Mouse (Mus musculus): Measurements from ENCODE around the gene 7530416G11Rik. TPM values are rescaled to one million over a fixed set of nuclear protein-coding genes. Genes with fewer than 3 reads are reported as not detected.
A peak's percentile ranks its signal among the peaks of the same experiment; 100 is the strongest.

The 7530416G11Rik gene
- polyA plus RNA-seq, 1 experiment from 2014 or later, result not detected

GRCm38 (mm10) chr15:85497548-85497947, 5.5 kb downstream of the 7530416G11Rik start:
- no peaks in the 10 kb centered on the region for H3K9me3 ChIP-seq (replicated peaks; ENCODE audit: control insufficient read depth, low read length, poor library complexity, severe bottlenecking)
- 80% methylated on average over 4 of the region's 4 CpGs for WGBS
- no peaks in the 10 kb centered on the region for H3K27me3 ChIP-seq (ENCODE audit: control insufficient read depth, insufficient read depth, low read depth, low read length)
- H3K4me3 ChIP-seq (ENCODE audit: low read depth, low read length), result no peak overlapping the region
- no peak overlapping the region for H3K9ac ChIP-seq (ENCODE audit: low read depth, low read length)
- H3K36me3 ChIP-seq (ENCODE audit: control insufficient read depth, insufficient read depth, low read length), result no peaks in the 10 kb centered on the region
- H3K4me1 ChIP-seq (ENCODE audit: control insufficient read depth, insufficient read depth, low read length), result peaks cover 10% of the 10 kb centered on the region
- no peak for ATAC-seq
- H3K27ac ChIP-seq (ENCODE audit: low read length), result no peak overlapping the region
- H3K4me2 ChIP-seq (ENCODE audit: low read length), result no peak overlapping the region

- H3K9me3 ChIP-seq (replicated peaks; ENCODE audit: control insufficient read depth, low read length, poor library complexity, severe bottlenecking), result no peaks in the 10 kb centered on the region
- no peak overlapping the region for H3K4me2 ChIP-seq (ENCODE audit: low read length)
- H3K27ac ChIP-seq (ENCODE audit: low read length), result peak overlapping the region; percentile 35; the same call in 1 of the 2 replicates
- no peak overlapping the region for H3K4me3 ChIP-seq (ENCODE audit: low read depth, low read length)
- H3K9ac ChIP-seq (ENCODE audit: low read depth, low read length), result no peak overlapping the region
- ATAC-seq, result peak; percentile 74; the same call in 1 of the 2 replicates
- no peaks in the 10 kb centered on the region for H3K27me3 ChIP-seq (ENCODE audit: control insufficient read depth, insufficient read depth, low read depth, low read length)
- WGBS, result 6% methylated on average over 11 of the region's 11 CpGs
- H3K4me1 ChIP-seq (ENCODE audit: control insufficient read depth, insufficient read depth, low read length), result peaks cover 15% of the 10 kb centered on the region
- no peaks in the 10 kb centered on the region for H3K36me3 ChIP-seq (ENCODE audit: control insufficient read depth, insufficient read depth, low read length)
Observed at GRCm38 (mm10) chr15:85494163-85494621, 8.8 kb downstream of the 7530416G11Rik start.

- no peak for ATAC-seq
- WGBS, result 36% methylated on average over 7 of the region's 7 CpGs
- peaks cover 4% of the 10 kb centered on the region for H3K9me3 ChIP-seq (replicated peaks; ENCODE audit: control insufficient read depth, low read length, poor library complexity, severe bottlenecking)
- no peak overlapping the region for H3K4me2 ChIP-seq (ENCODE audit: low read length)
- H3K4me3 ChIP-seq (ENCODE audit: low read depth, low read length), result no peak overlapping the region
- no peak overlapping the region for H3K27ac ChIP-seq (ENCODE audit: low read length)
- H3K36me3 ChIP-seq (ENCODE audit: control insufficient read depth, insufficient read depth, low read length), result no peaks in the 10 kb centered on the region
- H3K9ac ChIP-seq (ENCODE audit: low read depth, low read length), result no peak overlapping the region
- H3K27me3 ChIP-seq (ENCODE audit: control insufficient read depth, insufficient read depth, low read depth, low read length), result no peaks in the 10 kb centered on the region
- H3K4me1 ChIP-seq (ENCODE audit: control insufficient read depth, insufficient read depth, low read length), result peaks cover 15% of the 10 kb centered on the region
Observed at GRCm38 (mm10) chr15:85489751-85490150, 13.3 kb downstream of the 7530416G11Rik start.

GRCm38 (mm10) chr15:85488900-85489299, 14.1 kb downstream of the 7530416G11Rik start:
- peaks cover 7% of the 10 kb centered on the region for H3K4me1 ChIP-seq (ENCODE audit: control insufficient read depth, insufficient read depth, low read length)
- peaks cover 4% of the 10 kb centered on the region for H3K9me3 ChIP-seq (replicated peaks; ENCODE audit: control insufficient read depth, low read length, poor library complexity, severe bottlenecking)
- 75% methylated on average over 10 of the region's 10 CpGs for WGBS
- no peak overlapping the region for H3K27ac ChIP-seq (ENCODE audit: low read length)
- no peak overlapping the region for H3K4me2 ChIP-seq (ENCODE audit: low read length)
- H3K4me3 ChIP-seq (ENCODE audit: low read depth, low read length), result no peak overlapping the region
- H3K27me3 ChIP-seq (ENCODE audit: control insufficient read depth, insufficient read depth, low read depth, low read length), result no peaks in the 10 kb centered on the region
- no peak for ATAC-seq
- H3K9ac ChIP-seq (ENCODE audit: low read depth, low read length), result no peak overlapping the region
- no peaks in the 10 kb centered on the region for H3K36me3 ChIP-seq (ENCODE audit: control insufficient read depth, insufficient read depth, low read length)

GRCm38 (mm10) chr15:85480630-85481029, 22.4 kb downstream of the 7530416G11Rik start:
- H3K9me3 ChIP-seq (replicated peaks; ENCODE audit: control insufficient read depth, low read length, poor library complexity, severe bottlenecking), result 0 out of 2 replicates have a peak, but pooled peaks cover 2% of the 10 kb centered on the region
- H3K4me1 ChIP-seq (ENCODE audit: control insufficient read depth, insufficient read depth, low read length), result peaks cover 3% of the 10 kb centered on the region; the same call in 1 of the 2 replicates
- peak; percentile 56 for ATAC-seq
- H3K36me3 ChIP-seq (ENCODE audit: control insufficient read depth, insufficient read depth, low read length), result no peaks in the 10 kb centered on the region; the same call in 1 of the 2 replicates
- H3K27ac ChIP-seq (ENCODE audit: low read length), result no peak overlapping the region
- 32% methylated on average over 3 of the region's 3 CpGs for WGBS
- H3K4me3 ChIP-seq (ENCODE audit: low read depth, low read length), result no peak overlapping the region
- H3K9ac ChIP-seq (ENCODE audit: low read depth, low read length), result peak overlapping the region; percentile 1; the same call in 1 of the 2 replicates
- no peak overlapping the region for H3K4me2 ChIP-seq (ENCODE audit: low read length)
- H3K27me3 ChIP-seq (ENCODE audit: control insufficient read depth, insufficient read depth, low read depth, low read length), result no peaks in the 10 kb centered on the region; the same call in 1 of the 2 replicates

DNA sequence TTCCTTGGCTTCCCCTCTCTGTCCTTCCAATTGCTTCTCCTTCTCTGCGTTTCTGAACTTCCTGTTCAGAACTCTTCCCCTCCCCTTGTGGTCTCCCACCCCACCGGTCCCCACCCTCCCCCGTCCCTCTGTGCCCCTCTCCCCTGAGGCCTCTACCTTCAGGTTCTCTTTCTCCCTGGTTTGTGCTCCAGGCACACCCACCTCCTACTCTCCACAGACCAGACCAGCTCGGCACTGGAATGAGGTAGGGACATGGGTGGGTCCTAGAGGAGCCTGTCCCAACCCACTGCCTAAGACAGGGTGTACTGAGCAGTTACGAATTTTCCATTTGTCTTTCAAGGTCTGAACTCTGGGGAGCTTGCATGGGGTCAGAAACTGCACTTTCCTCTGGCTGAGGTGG, 23.1 kb downstream of the 7530416G11Rik start:
- Histone ChIP-seq H3K27me3 (ENCODE audit: control insufficient read depth, insufficient read depth, low read depth, low read length) (no peaks in the 10 kb centered on the region; the same call in 1 of the 2 replicates), H3K4me2 (ENCODE audit: low read length) (no peak overlapping the region), H3K9me3 (replicated peaks; ENCODE audit: control insufficient read depth, low read length, poor library complexity, severe bottlenecking) (0 out of 2 replicates have a peak, but pooled peaks cover 2% of the 10 kb centered on the region), H3K9ac (ENCODE audit: low read depth, low read length) (no peak overlapping the region), H3K36me3 (ENCODE audit: control insufficient read depth, insufficient read depth, low read length) (no peaks in the 10 kb centered on the region; the same call in 1 of the 2 replicates), H3K4me3 (ENCODE audit: low read depth, low read length) (no peak overlapping the region), H3K27ac (ENCODE audit: low read length) (no peak overlapping the region), H3K4me1 (ENCODE audit: control insufficient read depth, insufficient read depth, low read length) (peaks cover 3% of the 10 kb centered on the region; the same call in 1 of the 2 replicates)
- ATAC-seq, result no peak
- 69% methylated on average over 5 of the region's 5 CpGs for WGBS

DNA sequence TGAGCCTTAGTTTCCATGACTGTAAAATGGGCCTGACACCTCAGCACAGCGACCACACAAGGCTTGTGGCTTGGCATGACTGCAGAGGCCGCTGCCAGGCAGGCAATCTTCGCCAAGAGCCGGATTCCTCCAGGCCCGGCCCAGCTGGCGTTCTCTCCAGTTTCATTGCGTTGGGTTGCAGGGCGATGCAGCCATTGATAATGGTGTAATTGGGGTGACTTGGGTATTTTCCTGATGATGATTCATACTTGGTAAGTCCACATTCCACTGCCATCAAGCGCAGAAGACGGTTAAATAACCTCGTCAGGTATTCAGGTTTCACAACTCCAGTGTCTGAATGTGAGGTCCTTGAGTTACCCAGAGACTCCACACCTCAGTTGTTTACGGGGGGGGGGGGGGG, 23.7 kb downstream of the 7530416G11Rik start:
- no peaks in the 10 kb centered on the region for H3K9me3 ChIP-seq (replicated peaks; ENCODE audit: control insufficient read depth, low read length, poor library complexity, severe bottlenecking)
- no peak overlapping the region for H3K9ac ChIP-seq (ENCODE audit: low read depth, low read length)
- 90% methylated on average over 11 of the region's 12 CpGs for WGBS
- no peak for ATAC-seq
- H3K36me3 ChIP-seq (ENCODE audit: control insufficient read depth, insufficient read depth, low read length), result no peaks in the 10 kb centered on the region; the same call in 1 of the 2 replicates
- H3K27ac ChIP-seq (ENCODE audit: low read length), result no peak overlapping the region
- no peak overlapping the region for H3K4me2 ChIP-seq (ENCODE audit: low read length)
- no peaks in the 10 kb centered on the region; the same call in 1 of the 2 replicates for H3K27me3 ChIP-seq (ENCODE audit: control insufficient read depth, insufficient read depth, low read depth, low read length)
- H3K4me3 ChIP-seq (ENCODE audit: low read depth, low read length), result no peak overlapping the region
- H3K4me1 ChIP-seq (ENCODE audit: control insufficient read depth, insufficient read depth, low read length), result peaks cover 3% of the 10 kb centered on the region; the same call in 1 of the 2 replicates

DNA sequence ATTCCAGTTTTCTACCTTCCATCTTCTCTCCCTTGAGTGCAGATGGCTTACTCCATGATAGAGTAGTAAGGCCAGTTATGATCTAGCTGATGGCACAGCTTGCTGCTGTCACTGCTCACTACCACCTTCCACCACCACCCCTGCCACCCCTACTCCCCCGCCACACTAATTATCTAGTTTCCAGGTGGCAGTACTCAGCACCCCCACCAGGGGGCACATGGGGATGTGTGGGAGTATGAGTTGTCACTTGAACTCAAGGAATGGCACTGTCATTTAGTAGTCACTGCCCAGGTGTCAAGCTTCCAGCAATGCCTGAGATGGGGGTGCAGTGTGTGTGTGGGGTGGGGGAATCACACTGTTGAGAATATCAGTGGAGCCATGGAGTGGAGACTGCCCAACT, 25.4 kb downstream of the 7530416G11Rik start:
- Histone ChIP-seq H3K9ac (ENCODE audit: low read depth, low read length) (no peak overlapping the region), H3K27ac (ENCODE audit: low read length) (no peak overlapping the region), H3K4me2 (ENCODE audit: low read length) (no peak overlapping the region), H3K27me3 (ENCODE audit: control insufficient read depth, insufficient read depth, low read depth, low read length) (no peaks in the 10 kb centered on the region), H3K4me1 (ENCODE audit: control insufficient read depth, insufficient read depth, low read length) (peaks cover 3% of the 10 kb centered on the region; the same call in 1 of the 2 replicates), H3K4me3 (ENCODE audit: low read depth, low read length) (no peak overlapping the region), H3K36me3 (ENCODE audit: control insufficient read depth, insufficient read depth, low read length) (no peaks in the 10 kb centered on the region; the same call in 1 of the 2 replicates), H3K9me3 (replicated peaks; ENCODE audit: control insufficient read depth, low read length, poor library complexity, severe bottlenecking) (no peaks in the 10 kb centered on the region)
- no peak for ATAC-seq
- 33% methylated on average over 1 of the region's 1 CpGs for WGBS

DNA sequence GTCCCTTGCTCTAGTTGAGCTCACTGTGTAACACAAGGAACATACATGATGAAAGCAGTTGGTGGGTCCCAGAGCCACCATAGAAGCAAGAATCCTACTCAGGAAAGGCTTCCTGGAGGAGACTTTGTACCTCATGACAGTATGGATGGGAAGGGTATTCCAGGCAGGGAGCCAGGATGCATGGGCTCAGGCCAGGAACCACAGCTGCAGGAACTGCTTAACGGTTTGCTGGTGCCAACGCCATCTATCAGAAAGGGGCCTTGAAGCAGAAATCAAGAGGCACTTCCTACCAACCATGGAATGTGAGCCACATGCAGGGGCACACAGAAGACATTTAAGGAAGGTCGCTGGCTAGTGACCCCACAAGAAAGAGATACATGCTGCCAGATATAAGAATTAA, 28.3 kb downstream of the 7530416G11Rik start:
- Histone ChIP-seq H3K27me3 (ENCODE audit: control insufficient read depth, insufficient read depth, low read depth, low read length) (no peaks in the 10 kb centered on the region), H3K9ac (ENCODE audit: low read depth, low read length) (no peak overlapping the region), H3K9me3 (replicated peaks; ENCODE audit: control insufficient read depth, low read length, poor library complexity, severe bottlenecking) (no peaks in the 10 kb centered on the region), H3K4me2 (ENCODE audit: low read length) (no peak overlapping the region), H3K36me3 (ENCODE audit: control insufficient read depth, insufficient read depth, low read length) (no peaks in the 10 kb centered on the region; the same call in none of the 2 replicates), H3K27ac (ENCODE audit: low read length) (no peak overlapping the region), H3K4me3 (ENCODE audit: low read depth, low read length) (no peak overlapping the region), H3K4me1 (ENCODE audit: control insufficient read depth, insufficient read depth, low read length) (no peaks in the 10 kb centered on the region)
- WGBS, result 70% methylated on average over 3 of the region's 3 CpGs
- ATAC-seq, result no peak
